In the genomic region with DNA sequence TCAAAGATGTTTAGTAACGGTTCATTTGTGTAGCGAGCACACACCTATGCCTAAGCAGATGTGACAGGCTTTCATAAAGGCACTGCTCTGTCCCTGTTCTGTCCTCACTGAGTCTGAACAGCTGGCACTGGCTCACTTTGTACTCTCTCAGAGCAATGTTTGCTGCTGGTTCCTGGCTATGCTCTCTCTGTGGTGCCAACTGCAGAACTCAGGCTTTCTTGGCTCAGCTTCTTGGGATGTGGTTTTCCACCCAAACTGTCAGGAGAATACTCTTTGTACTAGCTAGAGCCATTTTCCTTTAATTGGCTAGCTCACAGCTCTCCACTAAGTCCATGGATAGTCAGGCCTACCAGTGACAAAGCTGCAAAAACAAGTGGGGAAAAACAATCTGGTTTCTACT, we compare ENCODE assay signal across 17 mouse cellular contexts. TPM values are rescaled to one million over a fixed set of nuclear protein-coding genes. Genes with fewer than 3 reads are reported as not detected.
DNase-seq lines count a peak whose midpoint lies in the region; ATAC-seq lines count a peak whose summit lies in the region.
"Had no signal": no experiment of that assay in that cellular context is flagged by ENCODE, and none has a peak within 500 bp of the region (broad histone marks: within the 10 kb centered on the region; RNA-seq: fewer than 3 reads in every experiment).

No protein-coding gene starts in this region.

- DNase-seq in adrenal gland, postnatal 10 days = peak; percentile 14
- DNase-seq in adrenal gland, postnatal 36 days = no peak
- no peak for DNase-seq in hindbrain, embryonic 14.5 days (ENCODE audit: low spot score)
- DNase-seq in Muller cell, postnatal 12 days (ENCODE audit: inconsistent ontology term) = peak; percentile 80
- peak; percentile 13 to 70 for DNase-seq in layer of hippocampus, postnatal 14 days (ENCODE audit: low spot score in 2 of 2)
- no peak for DNase-seq in gastrocnemius, adult 8-10 months (ENCODE audit: low spot score in 2 of 2)
- no peak for DNase-seq in kidney, adult 8-10 months
- DNase-seq: cerebellum, adult 8-10 months; gastrocnemius, postnatal 36 days; lung, adult 2 months; thymus, postnatal 25 days had no signal

- ATAC-seq in hindbrain, embryonic 16.5 days = peak; percentile 76
- no peak for ATAC-seq in hindbrain, embryonic 14.5 days (ENCODE audit: low FRiP score)
- ATAC-seq: Patski had no signal

- no peaks in the 10 kb centered on the region; the same call in 1 of the 2 replicates for H3K36me3 ChIP-seq in hindbrain, embryonic 16.5 days (ENCODE audit: control insufficient read depth, insufficient read depth, low read length)
- H3K36me3 ChIP-seq in hindbrain, embryonic 14.5 days (replicated peaks; ENCODE audit: control insufficient read depth, insufficient read depth) = peaks cover 27% of the 10 kb centered on the region
- H3K36me3 ChIP-seq: stomach, embryonic 15.5 days had no signal

- 72% methylated on average over 2 of the region's 2 CpGs for WGBS in hindbrain, embryonic 16.5 days
- WGBS in hindbrain, embryonic 14.5 days = 74% methylated on average over 2 of the region's 2 CpGs

- no peaks in the 10 kb centered on the region for H3K27me3 ChIP-seq in hindbrain, embryonic 16.5 days (replicated peaks; ENCODE audit: control insufficient read depth, insufficient read depth, low read length)
- no peaks in the 10 kb centered on the region for H3K27me3 ChIP-seq in hindbrain, embryonic 14.5 days (ENCODE audit: control insufficient read depth, insufficient read depth, low read length)
- H3K27me3 ChIP-seq: heart, embryonic 15.5 days; limb, embryonic 15.5 days; Patski; stomach, embryonic 15.5 days had no signal

- no peak overlapping the region for H3K27ac ChIP-seq in hindbrain, embryonic 16.5 days (ENCODE audit: low read depth, low read length)
- no peak overlapping the region for H3K27ac ChIP-seq in hindbrain, embryonic 14.5 days
- H3K27ac ChIP-seq: heart, embryonic 15.5 days; limb, embryonic 15.5 days; stomach, embryonic 15.5 days had no signal

- H3K4me1 ChIP-seq in hindbrain, embryonic 16.5 days (ENCODE audit: control insufficient read depth, insufficient read depth, low read depth, low read length) = no peaks in the 10 kb centered on the region
- no peaks in the 10 kb centered on the region for H3K4me1 ChIP-seq in hindbrain, embryonic 14.5 days (replicated peaks; ENCODE audit: control insufficient read depth, insufficient read depth, low read length)
- H3K4me1 ChIP-seq: limb, embryonic 15.5 days; stomach, embryonic 15.5 days had no signal

- H3K9me3 ChIP-seq in hindbrain, embryonic 16.5 days (ENCODE audit: control insufficient read depth, low read length) = no peaks in the 10 kb centered on the region
- no peaks in the 10 kb centered on the region for H3K9me3 ChIP-seq in hindbrain, embryonic 14.5 days (ENCODE audit: control insufficient read depth, low read length)
- H3K9me3 ChIP-seq: heart, embryonic 15.5 days; limb, embryonic 15.5 days; stomach, embryonic 15.5 days had no signal

- no peak overlapping the region for H3K4me2 ChIP-seq in hindbrain, embryonic 16.5 days (ENCODE audit: low read length)
- H3K4me2 ChIP-seq in hindbrain, embryonic 14.5 days (replicated peaks) = no peak overlapping the region
- H3K4me2 ChIP-seq: heart, embryonic 15.5 days; limb, embryonic 15.5 days; stomach, embryonic 15.5 days had no signal

- no peak overlapping the region for H3K4me3 ChIP-seq in hindbrain, embryonic 16.5 days (ENCODE audit: low read length)
- H3K4me3 ChIP-seq in hindbrain, embryonic 14.5 days (replicated peaks; ENCODE audit: low read length) = no peak overlapping the region
- H3K4me3 ChIP-seq: heart, embryonic 15.5 days; limb, embryonic 15.5 days; stomach, embryonic 15.5 days had no signal

- no peak overlapping the region for H3K9ac ChIP-seq in hindbrain, embryonic 16.5 days (ENCODE audit: low read depth, low read length)
- H3K9ac ChIP-seq in hindbrain, embryonic 14.5 days = no peak overlapping the region
- H3K9ac ChIP-seq: heart, embryonic 15.5 days; limb, embryonic 15.5 days; stomach, embryonic 15.5 days had no signal

RNA-seq across cellular contexts. Expression of gene Ccdc141, which starts 50.5 kb away (rescaled TPM):
- total RNA-seq in adrenal gland, postnatal 10 days (2021) = 10 to 100 TPM; 12.4 to 13.1 TPM
- 1 to 10 TPM; 6.2 to 7.6 TPM for total RNA-seq in adrenal gland, postnatal 36 days (2021)
- 8.5 and 9.9 TPM in 2 replicates for polyA plus RNA-seq in hindbrain, embryonic 16.5 days (2015; fragmentation: Nextera tagmentation; extraction: Ambion mirVana)
- polyA plus RNA-seq in hindbrain, embryonic 14.5 days (2014; fragmentation: Nextera tagmentation; extraction: Ambion mirVana) = 8.6 and 10.7 TPM in 2 replicates
- total RNA-seq in layer of hippocampus, postnatal 14 days (2021) = 10 to 100 TPM; 41.1 to 43.3 TPM
- 1 to 10 TPM; 3.6 to 9.2 (median 6.0) TPM for total RNA-seq in gastrocnemius, adult 8-10 months (2022)
- total RNA-seq: neutrophil, adult 5-6 weeks had no signal

RNA-seq across cellular contexts. Expression of gene Sestd1, which starts 59.4 kb away (rescaled TPM):
- total RNA-seq in adrenal gland, postnatal 10 days (2021) = 10 to 100 TPM; 15.9 to 19.3 TPM
- total RNA-seq in adrenal gland, postnatal 36 days (2021) = 10 to 100 TPM; 13.0 to 20.6 TPM
- 21.5 and 22.0 TPM in 2 replicates for polyA plus RNA-seq in hindbrain, embryonic 16.5 days (2015; fragmentation: Nextera tagmentation; extraction: Ambion mirVana)
- 48.8 and 51.7 TPM in 2 replicates for polyA plus RNA-seq in hindbrain, embryonic 14.5 days (2014; fragmentation: Nextera tagmentation; extraction: Ambion mirVana)
- total RNA-seq in layer of hippocampus, postnatal 14 days (2021) = 10 to 100 TPM; 66.7 to 71.9 TPM
- total RNA-seq in gastrocnemius, adult 8-10 months (2022) = 10 to 100 TPM in 3 of 4 experiments, 1 to 10 TPM in 1; 8.5 to 12.6 (median 10.5) TPM

Comparison
In these comparisons a context has a peak if more than half of its experiments do, and no peak if none do; other contexts are left out.
1. DNase-seq: peak in adrenal gland, postnatal 10 days (single experiment), Muller cell, postnatal 12 days (single experiment) and layer of hippocampus, postnatal 14 days (2 of 2); none in adrenal gland, postnatal 36 days (0 of 2), hindbrain, embryonic 14.5 days (single experiment), gastrocnemius, adult 8-10 months (0 of 2) and kidney, adult 8-10 months (0 of 2).